Mouse (Mus musculus): Measurements from ENCODE around the gene Fscn3. TPM values are rescaled to one million over a fixed set of nuclear protein-coding genes. Genes with fewer than 3 reads are reported as not detected.

Gene Fscn3
- polyA plus RNA-seq (2012; rRNA removed) = 0.04 and 0.11 TPM in 2 replicates

DNA sequence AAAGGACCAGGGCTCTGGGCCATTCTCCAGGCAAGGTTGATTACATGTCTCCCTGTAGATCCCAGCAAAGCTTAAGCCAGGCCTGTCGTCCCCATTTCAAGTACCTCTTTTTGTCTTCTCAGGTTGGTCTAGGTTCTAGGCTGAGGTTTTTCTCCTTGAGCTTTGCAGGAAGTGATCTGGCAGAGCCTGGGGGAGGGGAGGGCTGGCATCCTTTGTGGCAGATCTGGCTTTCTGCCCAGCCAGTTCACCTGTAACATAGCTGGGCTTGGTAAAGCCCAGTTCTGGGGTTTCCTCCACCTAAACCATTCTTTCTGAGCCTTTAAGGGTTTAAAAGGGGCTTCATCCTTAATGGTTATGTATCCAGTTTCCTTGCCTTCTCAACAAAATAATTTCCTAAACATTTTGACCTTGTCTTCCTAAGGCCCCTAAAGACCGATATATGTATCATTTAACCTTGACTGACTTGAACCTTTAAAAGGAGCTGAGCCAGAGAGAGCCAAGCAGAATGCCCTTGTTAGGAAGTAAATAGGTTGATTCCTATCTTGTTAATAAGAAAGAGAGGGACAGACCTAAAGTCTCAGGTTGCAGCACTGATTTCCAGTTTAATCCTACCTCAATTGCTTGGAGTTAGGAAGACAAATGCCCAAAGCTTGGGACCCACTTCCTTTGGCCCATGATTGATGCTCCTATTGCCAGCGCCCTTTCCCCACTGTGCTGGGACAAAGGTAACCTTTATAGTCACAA lies at the start of gene Fscn3:
Gene Fscn3, plus strand, starts transcription at position 694 of the 744 bp plus-strand sequence.

DNA sequence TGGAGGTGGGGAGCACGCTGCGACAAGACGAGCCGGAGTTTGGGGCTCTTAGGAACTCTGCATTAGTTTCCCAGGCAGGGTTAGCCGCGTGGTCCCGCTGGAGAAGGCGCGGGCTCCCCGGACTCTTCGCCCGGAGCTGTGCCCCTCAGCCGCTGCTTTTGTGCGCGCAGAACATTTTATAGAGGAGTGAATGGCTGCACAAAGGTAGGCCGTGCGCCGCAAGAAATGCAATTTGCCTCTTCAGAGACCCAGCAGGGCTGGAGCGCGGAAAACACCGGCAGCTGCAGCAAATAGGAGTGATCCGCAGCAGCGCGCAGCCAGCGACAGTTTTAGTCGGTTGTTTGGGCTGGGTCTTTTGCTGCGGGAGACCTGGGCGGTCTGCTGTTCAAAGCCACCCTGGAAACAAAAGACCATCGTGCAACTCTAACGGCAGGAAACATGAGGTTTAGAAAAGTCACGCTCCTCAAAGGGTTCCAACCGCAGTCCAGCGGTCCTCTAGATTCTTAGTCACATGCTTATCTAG lies 29.8 kb upstream of the Fscn3 start, which contains the start of gene Zfp800:
Gene Zfp800, minus strand, starts transcription at position 325 of the 523 bp plus-strand sequence.

DNA sequence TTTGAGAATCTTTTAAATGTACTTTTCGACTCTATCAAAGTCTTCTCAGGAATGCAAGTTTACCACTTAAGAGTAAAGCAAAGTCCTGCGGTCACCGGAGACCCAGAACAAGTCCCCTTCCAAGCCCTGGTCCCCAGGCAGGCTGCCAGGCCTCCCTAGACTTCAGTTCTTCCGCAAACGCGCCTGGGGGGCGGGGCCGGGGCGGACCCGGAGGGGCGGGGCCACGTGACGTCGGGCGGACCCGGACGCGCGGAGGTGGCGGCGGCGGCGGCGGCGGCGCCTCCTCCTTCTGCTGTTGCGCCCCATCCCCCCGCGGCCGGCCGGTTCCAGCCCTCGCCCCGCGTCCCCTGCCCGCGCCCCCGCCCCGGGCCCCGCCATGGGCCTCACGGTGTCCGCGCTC lies 4.3 kb upstream of the Fscn3 start, which contains the start of gene Arf5:
Gene Arf5, plus strand, starts transcription at position 248 of the 400 bp plus-strand sequence.

DNA sequence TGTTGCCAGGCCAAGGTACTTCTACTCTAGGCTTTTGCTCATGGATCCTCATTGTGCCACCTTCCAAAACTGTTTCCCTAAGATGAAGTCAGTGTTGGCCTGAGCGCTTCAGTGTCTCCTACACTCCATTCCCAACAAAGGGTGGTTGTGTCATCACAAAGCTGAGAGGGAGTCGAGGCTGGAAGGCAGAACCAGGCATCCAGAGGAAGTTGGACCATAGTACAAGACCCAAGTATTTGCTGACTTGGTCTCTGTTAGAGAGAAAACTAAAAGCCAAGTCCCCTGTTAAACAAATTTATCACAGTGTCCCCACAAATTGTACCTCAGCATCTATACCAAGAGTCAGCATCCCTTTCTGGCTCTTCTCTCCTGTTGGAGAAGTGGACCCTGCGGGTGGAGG lies 701 bp downstream of the Fscn3 start, which contains the start of gene Gcc1:
Gene Gcc1, minus strand, starts transcription at position 101 of the 400 bp plus-strand sequence.

DNA sequence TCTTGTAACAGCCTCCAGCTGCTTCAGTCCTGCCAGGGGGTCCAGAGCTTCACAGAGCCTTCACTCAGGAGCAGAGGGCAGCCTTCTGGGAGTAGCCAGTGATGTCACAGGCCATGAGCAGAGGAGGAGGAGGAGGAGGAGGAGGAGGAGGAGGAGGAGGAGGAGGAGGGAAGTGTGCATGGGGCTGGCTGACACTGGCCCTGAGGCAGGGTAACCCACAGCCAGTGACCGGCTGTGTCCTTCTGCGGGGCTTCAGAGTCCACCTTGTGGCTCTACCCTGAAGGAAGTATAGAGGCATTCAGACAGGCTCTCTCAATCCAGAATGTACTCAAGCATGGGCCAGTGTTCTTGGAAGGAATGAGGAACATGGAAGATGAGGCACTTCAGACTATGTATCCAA lies 21.7 kb downstream of the Fscn3 start, which contains the start of gene Pax4:
Gene Pax4, minus strand, starts transcription at position 101 of the 400 bp plus-strand sequence.

DNA sequence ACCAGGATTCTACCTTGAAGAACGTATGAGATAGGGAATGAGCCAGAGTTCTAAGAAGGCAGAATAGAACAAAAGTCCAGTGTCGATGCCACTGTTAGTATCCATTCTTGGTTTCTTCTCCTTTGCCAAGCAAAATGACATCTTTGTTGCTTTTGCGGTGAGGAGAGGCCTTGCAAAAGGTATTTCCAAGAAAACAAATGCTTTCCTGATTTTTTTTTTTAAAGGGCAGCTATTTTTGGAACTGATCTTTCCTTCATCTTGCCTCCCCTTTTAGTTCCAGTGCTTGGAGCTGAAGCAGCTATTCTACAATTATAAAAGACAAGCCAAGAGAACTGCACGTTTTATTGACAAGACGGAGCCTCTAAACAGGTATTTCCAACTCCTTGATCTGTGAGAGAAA lies 47.2 kb downstream of the Fscn3 start, which contains the start of gene Snd1:
Gene Snd1, plus strand, starts transcription at position 301 of the 400 bp plus-strand sequence.

Other genes with a start within 250 kb of the Fscn3 start
- gene Zfp800, start 29.8 kb upstream of the Fscn3 start, polyA plus RNA-seq (2012; rRNA removed) = 9.4 and 10.6 TPM in 2 replicates
- 221 and 290 TPM in 2 replicates for gene Arf5, start 4.2 kb upstream of the Fscn3 start, polyA plus RNA-seq (2012; rRNA removed)
- 7.2 and 10.7 TPM in 2 replicates for gene Gcc1, start 601 bp downstream of the Fscn3 start, polyA plus RNA-seq (2012; rRNA removed)
- not detected in 2 replicates for gene Pax4, start 21.6 kb downstream of the Fscn3 start, polyA plus RNA-seq (2012; rRNA removed)
- 75.6 and 88.9 TPM in 2 replicates for gene Snd1, start 47.4 kb downstream of the Fscn3 start, polyA plus RNA-seq (2012; rRNA removed)

Measured in central nervous system, embryonic 11.5 days (tissue).